Mouse (Mus musculus): ENCODE results near the gene Sox30. TPM values are rescaled to one million over a fixed set of nuclear protein-coding genes. Genes with fewer than 3 reads are reported as not detected.
"Not testable (repeated sequence)": the region's sequence is repeated elsewhere in the genome, so short reads cannot be mapped to it uniquely, and the experiment has no call there.

The Sox30 gene
- total RNA-seq, 2 experiments from 2014 or later: 0.13 TPM; not detected in 1

DNA sequence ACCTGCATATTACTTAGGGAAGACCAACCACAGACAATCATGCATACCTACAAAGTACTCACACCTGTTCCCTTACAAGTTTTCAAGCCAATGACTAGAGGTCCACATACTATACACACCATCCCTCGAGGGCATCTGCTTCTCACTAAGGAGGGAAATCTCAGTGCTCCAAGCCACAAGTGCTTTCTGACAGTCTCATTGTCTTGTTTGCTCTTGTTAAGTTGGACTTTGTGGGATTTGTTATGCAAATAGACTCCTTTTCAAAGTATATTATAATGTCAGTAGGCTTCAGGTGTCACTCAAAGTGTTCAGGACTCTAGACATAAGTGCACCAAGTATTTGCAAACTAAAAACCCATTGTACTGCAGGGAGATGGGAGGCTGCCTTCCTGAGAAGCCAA lies 40.1 kb downstream of the Sox30 start:
- DNase-seq: no peak

DNA sequence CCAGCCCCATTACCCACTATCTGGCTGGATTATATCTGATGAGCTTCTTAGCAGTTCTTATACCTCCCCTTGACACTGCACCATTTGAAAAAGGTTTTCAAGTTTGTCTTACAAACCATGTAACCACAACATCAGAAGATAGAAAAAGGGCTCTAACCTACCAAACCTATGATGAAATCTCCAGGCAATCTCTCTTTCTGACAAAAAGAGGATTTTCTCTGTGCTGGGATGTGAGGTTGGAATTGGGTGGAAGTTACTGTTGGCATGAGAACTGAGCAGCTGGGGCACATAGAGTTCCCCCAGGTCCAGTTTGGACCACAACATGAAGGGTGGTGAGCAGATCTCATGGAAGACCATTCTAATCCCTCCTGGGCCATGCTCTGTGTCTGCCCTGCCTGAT lies 41.7 kb downstream of the Sox30 start:
- no peak for DNase-seq

DNA sequence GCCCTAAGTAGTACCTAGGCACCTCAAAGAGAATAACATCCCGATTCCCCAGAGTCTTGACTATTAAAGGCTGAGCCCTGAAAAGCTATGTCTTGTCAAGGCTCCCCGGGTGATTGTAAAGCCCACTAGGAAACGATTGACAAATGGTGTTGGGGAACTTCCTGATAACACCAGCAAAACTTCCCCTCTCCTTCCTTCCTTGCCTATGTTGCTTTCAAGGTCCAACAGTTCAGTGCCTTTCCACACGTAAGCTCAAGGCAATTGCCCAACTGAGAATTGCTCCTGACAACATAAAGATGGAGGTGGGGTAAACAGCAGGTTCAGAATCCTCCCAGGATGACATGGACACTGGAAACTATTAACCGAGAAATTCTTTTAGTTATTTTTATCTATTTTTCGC lies 42.9 kb downstream of the Sox30 start:
- DNase-seq: no peak

DNA sequence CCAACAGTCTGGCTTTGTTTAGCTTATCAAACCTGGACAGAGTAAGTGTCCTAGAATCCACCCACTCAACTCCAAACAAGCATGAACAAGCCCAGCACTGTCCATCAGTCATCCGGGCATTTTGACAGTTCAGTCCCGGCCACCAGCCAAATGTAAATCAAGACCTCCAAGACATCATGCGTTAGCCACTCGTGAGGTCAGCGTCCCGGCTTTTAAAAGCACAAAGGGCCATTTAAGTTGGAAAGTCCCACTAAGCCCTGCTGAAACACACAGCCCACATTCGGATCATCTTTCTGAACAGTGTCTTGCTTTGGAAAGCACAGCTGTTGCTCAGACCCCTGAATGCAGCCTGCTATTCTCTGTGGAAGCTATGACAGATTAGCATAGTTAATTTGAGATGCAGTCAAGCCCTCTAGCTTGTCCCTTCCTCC lies 45.9 kb downstream of the Sox30 start:
- peak; percentile 16 to 22 for DNase-seq

DNA sequence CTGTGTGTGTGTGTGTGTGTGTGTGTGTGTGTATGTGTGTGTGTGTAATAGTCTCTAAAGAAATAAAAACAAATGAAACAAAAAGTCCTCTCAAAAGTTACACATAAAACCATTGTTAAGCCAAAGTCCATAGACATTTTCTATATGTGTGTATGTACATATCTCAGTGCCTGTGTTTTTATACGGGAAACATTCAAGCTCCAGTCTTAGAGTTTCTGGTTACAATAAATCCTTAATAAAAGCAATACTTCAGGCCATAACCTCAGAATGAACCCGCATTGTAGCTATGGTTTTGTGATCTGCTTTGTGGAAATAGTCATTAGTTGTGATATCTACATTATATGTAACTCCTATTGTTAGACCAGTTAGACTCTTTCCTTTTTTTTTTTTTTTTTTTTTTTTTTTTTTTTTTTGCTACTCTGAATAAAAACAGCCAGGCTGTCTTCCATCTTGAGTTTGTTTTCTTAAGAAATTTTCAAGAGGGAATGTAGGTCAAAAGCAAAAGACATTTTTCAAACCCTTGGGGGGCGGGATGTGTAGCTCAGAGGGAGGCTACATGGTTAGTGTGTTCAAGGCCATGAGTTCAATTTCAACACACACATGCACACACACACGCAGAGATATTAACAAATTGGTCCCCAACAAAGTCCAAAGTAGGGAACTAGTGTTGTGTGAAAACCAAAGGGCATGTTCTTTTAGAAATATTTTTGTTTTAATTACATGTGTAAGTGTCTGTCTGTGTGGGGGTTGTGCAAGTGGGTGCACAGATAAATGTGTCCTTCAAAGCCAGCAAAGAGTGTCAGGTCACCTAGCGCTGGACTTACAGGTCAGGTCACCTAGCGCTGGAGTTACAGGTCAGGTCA lies 48.1 kb downstream of the Sox30 start:
- no peak for DNase-seq

DNA sequence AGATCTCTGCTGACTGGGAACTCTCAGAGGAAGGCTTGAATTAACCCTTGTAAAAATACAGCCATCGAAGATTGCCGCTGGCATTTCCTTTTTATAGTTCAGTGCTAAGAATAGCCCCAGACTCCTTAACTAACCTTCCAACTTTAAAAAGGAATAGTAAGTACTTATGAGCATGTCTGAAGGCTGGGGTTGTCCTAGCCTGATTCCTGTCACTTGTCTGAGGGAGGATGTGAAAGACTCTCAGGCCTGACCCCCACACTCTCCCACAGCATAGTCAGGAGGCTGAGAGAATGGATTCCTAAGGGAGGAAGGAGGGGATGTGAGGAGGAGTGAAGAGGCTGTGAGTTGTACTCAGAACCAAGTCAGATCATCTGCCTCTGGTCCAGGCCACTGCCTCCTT lies 49.4 kb downstream of the Sox30 start:
- no peak for DNase-seq

DNA sequence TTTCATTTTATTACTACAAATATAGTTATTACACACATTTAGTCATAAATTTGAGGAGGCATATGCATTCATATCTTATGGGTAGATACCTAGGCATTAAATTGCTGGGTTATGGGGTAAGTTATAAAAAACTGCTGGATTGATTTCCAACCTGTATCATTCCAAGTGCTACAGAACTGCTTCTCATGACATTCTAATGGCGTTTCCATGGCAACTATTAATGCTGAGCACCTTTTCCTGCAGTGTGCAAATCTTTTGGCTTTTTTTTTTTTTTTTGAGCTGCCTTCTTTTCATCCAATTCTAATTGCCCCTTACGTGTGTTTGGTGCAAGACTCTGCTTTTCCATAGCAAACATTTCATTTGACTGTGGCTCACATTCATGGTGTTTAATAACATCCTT lies 49.9 kb downstream of the Sox30 start:
- no peak for DNase-seq

DNA sequence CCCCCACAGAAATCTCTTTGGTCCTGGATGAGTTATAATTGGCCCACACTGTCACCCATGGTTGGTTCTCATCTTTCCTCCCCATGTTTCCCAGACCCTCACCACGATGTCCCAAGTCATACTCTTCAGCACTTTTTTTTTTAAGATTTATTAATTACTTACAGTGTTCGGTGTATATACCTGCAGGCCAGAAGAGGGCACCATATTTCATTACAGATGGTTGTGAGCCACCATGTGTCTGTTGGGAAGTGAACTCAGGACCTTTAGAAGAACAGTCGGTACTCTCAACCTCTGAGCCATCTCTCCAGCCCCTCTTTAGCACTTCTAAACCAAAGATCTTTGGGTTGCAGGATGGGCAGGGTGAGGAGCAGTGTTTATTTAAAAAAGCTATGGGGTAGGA lies 51.4 kb downstream of the Sox30 start:
- DNase-seq: no peak

DNA sequence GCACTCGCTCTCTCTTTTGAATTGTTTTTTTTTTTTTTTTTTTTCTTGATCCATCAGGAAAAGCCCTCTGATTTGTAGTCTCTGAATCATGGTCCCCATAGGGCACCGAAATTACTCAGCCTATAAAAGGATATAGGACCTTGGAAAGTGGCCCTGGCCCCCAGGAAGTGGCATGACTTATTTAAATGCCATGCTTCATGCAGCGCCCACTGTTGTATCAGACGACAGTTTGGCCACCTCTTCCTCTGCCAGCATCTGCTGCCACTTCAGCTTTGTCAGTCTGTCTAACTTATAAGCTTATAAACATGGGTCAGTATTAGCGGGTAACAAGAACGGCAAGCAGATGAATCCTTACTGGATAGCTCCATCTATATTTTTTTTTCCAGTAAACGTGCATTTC lies 52.8 kb downstream of the Sox30 start:
- DNase-seq: no peak

DNA sequence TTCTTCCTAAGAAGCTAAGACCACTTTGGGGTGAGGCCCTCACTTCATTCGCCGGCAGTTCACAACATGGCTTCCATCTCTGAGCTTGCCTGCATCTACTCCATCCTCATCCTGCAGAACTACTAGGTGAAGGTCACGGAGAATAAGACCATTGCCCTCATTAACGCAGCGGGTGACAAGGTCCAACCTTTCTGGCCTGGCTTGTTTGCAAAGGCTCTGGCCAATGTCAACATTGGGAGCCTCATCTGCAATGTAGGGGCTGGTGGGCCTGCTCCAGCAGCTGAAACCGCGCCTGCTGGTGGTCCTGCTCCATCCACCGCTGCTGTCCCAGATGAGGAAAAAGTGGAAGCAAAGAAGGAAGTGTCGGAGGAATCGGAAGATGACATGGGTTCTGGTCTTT lies 56.3 kb downstream of the Sox30 start:
- DNase-seq: no peak

DNA sequence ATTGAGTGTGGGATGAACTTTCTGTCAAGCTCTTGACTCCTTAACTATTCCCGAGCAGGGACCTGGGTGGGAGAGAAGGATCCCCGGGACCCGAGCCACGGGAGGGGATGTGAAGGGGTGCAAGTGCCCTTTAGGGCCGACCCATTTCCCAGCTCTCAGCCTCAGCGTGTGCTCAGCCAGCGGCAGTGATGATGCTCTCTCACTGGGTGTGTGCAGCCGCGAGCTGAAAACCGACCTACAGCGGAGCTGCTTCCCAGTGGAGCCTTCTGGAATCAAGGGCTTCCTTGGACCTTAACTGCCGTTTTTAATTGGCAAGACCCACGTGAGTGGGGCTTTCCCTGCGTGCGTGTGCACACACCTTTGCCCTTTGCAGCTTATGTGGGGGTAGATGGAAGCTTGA lies 58.8 kb downstream of the Sox30 start:
- DNase-seq: no peak

DNA sequence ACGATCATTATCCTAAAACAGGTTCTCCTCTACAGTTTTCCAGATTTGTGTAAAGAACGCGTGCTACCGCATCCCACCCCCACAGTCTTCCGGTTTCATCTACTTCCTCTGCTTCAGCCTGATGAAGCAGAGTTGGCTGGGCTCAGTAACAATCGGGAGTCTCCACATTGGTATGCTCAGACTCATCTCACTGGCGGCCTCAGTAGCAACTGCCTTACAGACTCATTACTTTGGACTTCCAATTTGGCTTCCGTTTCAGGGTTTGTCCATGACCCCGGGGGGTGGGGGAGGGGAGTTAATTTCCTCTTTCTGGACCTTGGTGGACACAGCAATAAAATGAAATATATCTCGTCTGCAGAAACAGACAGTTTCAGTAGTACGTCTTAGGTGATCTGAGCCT lies 59.2 kb downstream of the Sox30 start:
- peak; percentile 49 to 54 for DNase-seq

DNA sequence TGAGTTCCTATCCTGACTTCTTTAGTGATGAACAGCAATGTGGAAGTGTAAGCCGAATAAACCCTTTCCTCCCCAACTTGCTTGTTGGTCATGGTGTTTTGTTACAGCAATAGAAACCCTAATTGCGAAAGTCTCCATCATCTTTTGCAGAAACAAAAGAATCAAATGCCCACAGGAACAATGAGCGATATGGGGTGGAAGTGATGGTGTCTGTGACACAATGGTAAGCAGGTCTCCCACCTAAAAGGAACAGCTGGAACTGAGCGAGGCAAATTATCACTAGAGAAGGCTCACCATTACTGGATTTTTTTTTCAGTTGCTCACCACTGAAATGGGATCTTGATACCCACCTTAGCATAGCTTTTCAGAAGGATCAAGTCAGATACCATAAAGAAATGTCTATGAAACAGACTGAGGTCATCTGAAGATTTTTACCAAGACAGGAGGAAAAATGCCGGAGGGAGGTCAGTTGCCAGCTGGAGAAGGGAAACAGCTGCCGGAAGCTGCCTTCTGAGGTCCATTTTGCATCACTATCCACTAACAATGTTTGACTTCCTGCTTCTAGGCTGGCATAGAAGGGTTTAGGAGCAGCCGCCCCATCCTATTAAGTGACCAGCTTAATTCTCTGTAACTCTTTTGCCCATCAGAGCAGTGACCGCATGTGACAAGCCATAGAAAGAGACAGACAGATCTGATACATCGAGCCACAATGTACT lies 60.9 kb downstream of the Sox30 start:
- DNase-seq: no peak

DNA sequence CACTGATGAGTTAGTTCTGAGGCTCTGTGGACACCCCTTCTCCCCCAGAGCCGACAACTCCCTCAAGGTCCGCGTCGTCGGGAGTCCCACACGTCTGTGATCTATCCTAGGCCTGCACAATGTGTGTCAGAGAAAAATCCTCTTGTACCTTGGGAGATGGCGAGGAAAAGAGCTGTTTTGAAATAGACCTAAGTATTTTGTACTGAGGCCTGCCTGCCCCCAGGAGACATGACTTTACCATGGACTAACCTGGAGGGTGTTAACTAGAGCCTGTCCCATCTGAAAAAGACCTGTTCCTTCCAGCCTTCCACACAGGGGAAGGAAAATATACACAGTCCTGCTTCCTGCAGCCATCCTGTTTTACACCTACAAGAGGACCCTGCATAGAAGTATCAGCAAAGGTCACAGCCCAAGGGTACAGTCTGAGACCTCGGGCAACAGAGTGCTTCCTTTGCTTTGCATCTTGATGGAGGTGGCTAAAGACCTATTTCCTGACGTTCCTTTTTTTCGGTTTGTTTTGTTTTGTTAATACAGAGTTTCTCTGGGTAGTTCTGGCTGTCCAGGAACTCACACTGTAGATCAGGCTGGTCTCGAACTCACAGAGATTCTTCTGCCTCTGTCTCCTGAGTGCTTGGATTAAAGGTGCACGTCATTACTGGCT lies 61.6 kb downstream of the Sox30 start:
- DNase-seq: no peak

DNA sequence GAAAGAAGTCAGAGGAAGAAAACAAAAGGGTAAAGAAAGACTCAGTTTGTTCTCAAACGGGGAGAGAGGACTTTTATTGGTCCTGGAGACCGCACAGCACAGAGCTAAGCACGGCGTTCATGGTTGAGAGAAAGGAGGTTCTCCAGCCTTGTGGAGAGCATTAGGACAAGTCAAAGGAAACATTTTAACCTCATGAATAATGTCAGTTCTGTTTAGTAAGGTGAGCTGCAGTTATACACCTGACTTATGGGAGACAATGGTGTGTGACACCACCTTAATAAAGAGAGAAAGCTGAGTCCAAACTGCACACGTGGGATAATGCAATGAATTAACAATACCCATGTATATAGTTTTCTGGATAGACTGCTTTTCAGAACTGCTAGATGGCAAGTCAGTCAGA lies 64.7 kb downstream of the Sox30 start:
- DNase-seq: no peak

DNA sequence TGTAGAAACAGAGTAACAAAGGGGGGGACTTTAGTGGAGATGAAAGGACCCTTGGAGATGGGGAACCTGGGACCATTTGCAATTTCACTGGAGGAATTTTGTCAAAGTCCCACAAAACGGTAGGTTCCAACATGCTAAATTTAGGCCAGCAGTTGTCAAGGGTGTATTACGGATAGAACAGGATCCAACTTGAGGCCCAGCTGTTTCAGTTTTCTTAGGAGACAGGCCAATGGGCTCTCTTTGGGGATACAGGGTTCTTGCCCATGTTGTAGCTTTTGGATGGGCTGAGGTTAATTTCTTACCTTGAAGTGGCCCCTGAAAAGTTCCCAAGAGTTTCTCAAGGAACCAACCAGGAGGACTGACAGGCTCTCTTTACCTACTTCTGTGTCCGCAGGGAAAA lies 67.2 kb downstream of the Sox30 start:
- DNase-seq: no peak

DNA sequence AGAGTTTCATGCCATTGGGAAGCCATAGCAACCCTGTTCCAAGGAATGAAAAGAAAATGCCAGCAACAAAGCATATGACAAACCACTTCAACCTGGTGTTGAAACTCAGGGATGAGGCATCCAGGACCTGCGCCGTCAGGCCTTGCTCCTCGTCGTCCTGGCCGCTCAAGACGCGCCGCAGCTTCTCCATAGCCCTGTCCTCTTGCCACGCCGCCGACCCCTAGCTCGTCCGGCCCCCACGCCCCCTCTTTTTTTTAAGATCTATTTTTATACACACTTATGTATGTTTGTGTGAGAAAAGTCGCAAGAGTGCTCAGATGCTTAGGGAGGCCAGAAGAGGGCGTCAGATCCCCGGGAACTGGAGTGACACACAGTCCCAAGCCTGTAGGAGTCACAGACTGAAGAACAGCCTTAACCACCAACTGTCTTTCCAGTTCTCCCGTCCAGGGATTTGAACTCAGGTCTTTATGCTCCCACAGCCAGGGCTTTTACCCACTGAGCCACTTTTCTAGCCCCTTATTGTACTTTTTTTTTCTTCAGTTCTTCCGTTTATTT lies 72.1 kb downstream of the Sox30 start, which contains the start of gene Gm12166:
Gene Gm12166, minus strand, starts transcription at position 217 of the 555 bp plus-strand sequence.
- peak; percentile 81 to 87 for DNase-seq

DNA sequence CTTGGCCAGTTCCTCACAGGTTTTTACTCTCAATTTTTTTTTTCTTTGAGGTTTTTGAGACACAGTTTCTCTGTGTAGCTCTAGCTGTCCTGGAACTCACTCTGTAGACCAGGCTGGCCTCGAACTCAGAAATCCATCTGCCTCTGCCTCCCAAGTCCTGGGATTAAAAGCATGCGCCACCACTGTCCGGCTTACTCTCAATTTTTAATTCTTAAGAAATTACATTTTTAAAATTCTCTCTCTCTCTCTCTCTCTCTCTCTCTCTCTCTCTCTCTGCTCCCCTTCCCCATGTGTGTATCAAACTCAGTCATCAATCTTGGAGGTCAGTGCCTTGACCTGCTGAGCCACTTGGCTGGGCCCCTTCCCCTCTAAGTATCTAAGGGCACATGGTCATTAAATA lies 73.3 kb downstream of the Sox30 start:
- DNase-seq: not testable (repeated sequence)

DNA sequence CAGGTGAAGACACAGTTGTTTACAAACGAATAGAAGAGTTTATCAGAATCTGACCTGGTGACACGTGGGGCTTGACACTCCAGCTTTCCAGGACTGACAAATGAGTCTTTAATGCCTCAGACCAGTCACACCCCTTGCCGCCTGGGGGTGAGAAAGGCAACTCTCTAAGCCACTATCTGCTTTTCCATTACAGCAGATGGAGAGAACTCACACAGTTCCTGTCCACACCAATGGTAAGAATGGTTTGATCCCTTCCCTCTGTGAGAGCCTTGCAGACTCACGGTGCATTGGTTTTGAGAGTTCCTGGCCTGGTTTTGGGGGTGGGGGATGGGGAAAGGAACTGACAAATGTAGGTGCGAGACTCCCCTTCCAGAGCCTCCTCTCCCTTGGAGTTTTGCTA lies 74.2 kb downstream of the Sox30 start:
- no peak for DNase-seq

DNA sequence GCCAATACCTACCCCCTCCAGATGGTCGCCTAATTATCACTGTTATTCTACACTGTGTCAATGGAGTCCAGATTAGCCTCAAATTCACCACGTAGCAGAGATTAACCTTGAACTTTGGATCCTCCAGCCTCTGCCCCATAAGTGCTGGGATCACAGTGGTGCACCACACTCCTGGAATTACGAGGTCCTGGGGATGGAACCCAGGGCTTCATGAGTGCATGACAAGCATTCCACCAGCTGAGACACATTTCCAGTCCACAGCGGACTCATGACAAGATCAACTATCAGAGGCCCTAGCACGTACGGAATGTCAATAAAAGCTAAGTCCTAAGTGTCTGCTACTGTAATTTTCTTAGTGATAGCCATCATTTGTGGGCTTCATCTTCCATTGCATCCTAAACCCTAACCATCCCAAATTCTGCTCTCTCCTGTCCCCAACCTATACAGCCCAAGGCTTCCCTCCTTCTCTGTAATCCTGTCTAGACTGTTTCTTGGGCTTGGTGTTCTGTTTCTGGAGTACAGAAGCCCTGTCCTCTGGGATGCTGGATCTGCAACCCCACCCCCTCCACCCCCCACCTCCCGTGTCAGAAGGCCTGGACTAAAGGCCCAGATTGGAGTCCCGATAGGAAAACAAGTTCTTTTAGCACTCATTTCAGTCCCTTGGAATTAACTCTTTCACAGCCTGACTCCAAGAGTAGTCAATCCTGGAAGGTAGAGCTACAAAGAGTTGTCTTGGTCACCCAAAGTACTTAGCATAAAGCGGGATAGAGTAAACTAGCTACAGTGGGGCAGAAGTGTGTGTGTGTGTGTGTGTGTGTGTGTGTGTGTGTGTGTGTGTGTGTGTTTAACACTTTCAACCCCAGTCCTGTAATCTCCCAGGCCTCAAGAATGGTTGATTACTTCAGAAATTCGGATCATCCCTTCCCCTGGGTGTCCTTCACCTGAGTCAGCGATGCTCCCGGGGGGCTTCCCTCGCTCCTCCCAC lies 75.1 kb downstream of the Sox30 start:
- DNase-seq: peak in 1 of 2 experiments; percentile 47

Measured in heart, adult 18-20 months (tissue).